Mouse (Mus musculus): Measurements from ENCODE around the gene Adamtsl3.
"Not testable (repeated sequence)": the region's sequence is repeated elsewhere in the genome, so short reads cannot be mapped to it uniquely, and the experiment has no call there.

Gene Adamtsl3

GRCm38 (mm10) chr7:82361127-82361526 lies 25.6 kb downstream of the Adamtsl3 start:
- DNase-seq (ENCODE audit: low spot score in 2 of 2), result no peak

- no peak for DNase-seq (ENCODE audit: low spot score in 2 of 2)
Observed at GRCm38 (mm10) chr7:82364567-82364966, 29.1 kb downstream of the Adamtsl3 start.

- DNase-seq (ENCODE audit: low spot score in 2 of 2), result no peak
Observed at GRCm38 (mm10) chr7:82366056-82366455, 30.6 kb downstream of the Adamtsl3 start.

- no peak for DNase-seq (ENCODE audit: low spot score in 2 of 2)
Observed at GRCm38 (mm10) chr7:82366471-82366870, 31.0 kb downstream of the Adamtsl3 start.

- DNase-seq (ENCODE audit: low spot score in 2 of 2), result no peak
Observed at GRCm38 (mm10) chr7:82368047-82368446, 32.6 kb downstream of the Adamtsl3 start.

- no peak for DNase-seq (ENCODE audit: low spot score in 2 of 2)
Observed at GRCm38 (mm10) chr7:82370132-82370531, 34.6 kb downstream of the Adamtsl3 start.

GRCm38 (mm10) chr7:82371411-82371810 lies 35.9 kb downstream of the Adamtsl3 start:
- no peak for DNase-seq (ENCODE audit: low spot score in 2 of 2)

GRCm38 (mm10) chr7:82378311-82378710 lies 42.8 kb downstream of the Adamtsl3 start:
- DNase-seq (ENCODE audit: low spot score in 2 of 2), result no peak

- DNase-seq (ENCODE audit: low spot score in 2 of 2), result no peak
Observed at GRCm38 (mm10) chr7:82379765-82380164, 44.3 kb downstream of the Adamtsl3 start.

GRCm38 (mm10) chr7:82382843-82383535 lies 47.5 kb downstream of the Adamtsl3 start:
- DNase-seq (ENCODE audit: low spot score in 2 of 2), result no peak

GRCm38 (mm10) chr7:82383536-82383848 lies 48.0 kb downstream of the Adamtsl3 start:
- DNase-seq (ENCODE audit: low spot score in 2 of 2), result no peak

- DNase-seq (ENCODE audit: low spot score in 2 of 2), result no peak
Observed at GRCm38 (mm10) chr7:82387121-82387520, 51.6 kb downstream of the Adamtsl3 start.

GRCm38 (mm10) chr7:82394435-82395186 lies 59.1 kb downstream of the Adamtsl3 start:
- DNase-seq (ENCODE audit: low spot score in 2 of 2), result no peak

GRCm38 (mm10) chr7:82395239-82395638 lies 59.7 kb downstream of the Adamtsl3 start:
- no peak for DNase-seq (ENCODE audit: low spot score in 2 of 2)

GRCm38 (mm10) chr7:82395751-82396512 lies 60.4 kb downstream of the Adamtsl3 start:
- no peak for DNase-seq (ENCODE audit: low spot score in 2 of 2)

GRCm38 (mm10) chr7:82396869-82397268 lies 61.4 kb downstream of the Adamtsl3 start:
- no peak for DNase-seq (ENCODE audit: low spot score in 2 of 2)

- no peak for DNase-seq (ENCODE audit: low spot score in 2 of 2)
Observed at GRCm38 (mm10) chr7:82397632-82398031, 62.1 kb downstream of the Adamtsl3 start.

GRCm38 (mm10) chr7:82405466-82406045 lies 70.1 kb downstream of the Adamtsl3 start:
- DNase-seq (ENCODE audit: low spot score in 2 of 2), result no peak

- no peak for DNase-seq (ENCODE audit: low spot score in 2 of 2)
Observed at GRCm38 (mm10) chr7:82410966-82411365, 75.5 kb downstream of the Adamtsl3 start.

GRCm38 (mm10) chr7:82416653-82417052 lies 81.2 kb downstream of the Adamtsl3 start:
- no peak for DNase-seq (ENCODE audit: low spot score in 2 of 2)

GRCm38 (mm10) chr7:82417053-82417452 lies 81.6 kb downstream of the Adamtsl3 start:
- DNase-seq (ENCODE audit: low spot score in 2 of 2), result no peak

GRCm38 (mm10) chr7:82420329-82421052 lies 85.0 kb downstream of the Adamtsl3 start:
- not testable (repeated sequence) for DNase-seq (ENCODE audit: low spot score in 2 of 2)
